Mouse (Mus musculus): ENCODE data around the gene Ercc6l2. TPM values are rescaled to one million over a fixed set of nuclear protein-coding genes. Genes with fewer than 3 reads are reported as not detected.

Gene Ercc6l2
- polyA plus RNA-seq, 1 experiment from 2014 or later: 16.7 TPM

- Histone ChIP-seq H3K27me3 (no peaks in the 10 kb centered on the region), H3K4me3 (replicated peaks) (no peak overlapping the region), H3K9me3 (no peaks in the 10 kb centered on the region), H3K4me2 (replicated peaks) (no peak overlapping the region), H3K36me3 (no peaks in the 10 kb centered on the region), H3K27ac (no peak overlapping the region), H3K9ac (replicated peaks) (no peak overlapping the region), H3K4me1 (replicated peaks) (no peaks in the 10 kb centered on the region)
- WGBS: 95% methylated on average over 3 of the region's 3 CpGs
- ATAC-seq: no peak
Measured at GRCm38 (mm10) chr13:63807979-63808378, 7.1 kb upstream of the Ercc6l2 start.

- Histone ChIP-seq H3K4me1 (replicated peaks) (peaks cover 16% of the 10 kb centered on the region), H3K36me3 (no peaks in the 10 kb centered on the region), H3K27ac (no peak overlapping the region), H3K4me3 (replicated peaks) (no peak overlapping the region), H3K27me3 (no peaks in the 10 kb centered on the region), H3K4me2 (replicated peaks) (no peak overlapping the region), H3K9ac (replicated peaks) (no peak overlapping the region), H3K9me3 (no peaks in the 10 kb centered on the region)
- ATAC-seq: no peak
Measured at GRCm38 (mm10) chr13:63811477-63811876, 3.6 kb upstream of the Ercc6l2 start.

- Histone ChIP-seq H3K4me3 (replicated peaks) (peak overlapping the region; percentile 57), H3K9me3 (no peaks in the 10 kb centered on the region), H3K4me1 (replicated peaks) (peaks cover 16% of the 10 kb centered on the region), H3K4me2 (replicated peaks) (peak overlapping the region; percentile 61), H3K9ac (replicated peaks) (peak overlapping the region; percentile 84), H3K36me3 (no peaks in the 10 kb centered on the region), H3K27ac (no peak overlapping the region), H3K27me3 (no peaks in the 10 kb centered on the region)
- ATAC-seq: no peak
Measured at GRCm38 (mm10) chr13:63815931-63816330, 891 bp downstream of the Ercc6l2 start.

- H3K27ac ChIP-seq: no peak overlapping the region
- no peak overlapping the region for H3K9ac ChIP-seq (replicated peaks)
- H3K4me1 ChIP-seq (replicated peaks): no peaks in the 10 kb centered on the region
- H3K4me2 ChIP-seq (replicated peaks): no peak overlapping the region
- H3K36me3 ChIP-seq: peaks cover 17% of the 10 kb centered on the region
- WGBS: 89% methylated on average over 2 of the region's 2 CpGs
- H3K4me3 ChIP-seq (replicated peaks): no peak overlapping the region
- H3K9me3 ChIP-seq: no peaks in the 10 kb centered on the region
- ATAC-seq: no peak
- H3K27me3 ChIP-seq: no peaks in the 10 kb centered on the region
Measured at GRCm38 (mm10) chr13:63845758-63846157, 30.7 kb downstream of the Ercc6l2 start.

GRCm38 (mm10) chr13:63850308-63851011 lies 35.4 kb downstream of the Ercc6l2 start:
- no peak overlapping the region for H3K4me2 ChIP-seq (replicated peaks)
- WGBS: 94% methylated on average over 3 of the region's 3 CpGs

GRCm38 (mm10) chr13:63872585-63873282 lies 57.7 kb downstream of the Ercc6l2 start:
- no peak for ATAC-seq

More at GRCm38 (mm10) chr13:63850308-63851011, 35.4 kb downstream of the Ercc6l2 start:
- Histone ChIP-seq H3K36me3 (peaks cover 11% of the 10 kb centered on the region; the same call in 1 of the 2 replicates), H3K9ac (replicated peaks) (no peak overlapping the region), H3K9me3 (no peaks in the 10 kb centered on the region), H3K27ac (no peak overlapping the region), H3K4me3 (replicated peaks) (no peak overlapping the region), H3K4me1 (replicated peaks) (no peaks in the 10 kb centered on the region), H3K27me3 (no peaks in the 10 kb centered on the region)
- no peak for ATAC-seq

GRCm38 (mm10) chr13:63877138-63877537 lies 62.1 kb downstream of the Ercc6l2 start:
- 91% methylated on average over 6 of the region's 6 CpGs for WGBS
- ATAC-seq: no peak
- Histone ChIP-seq H3K4me1 (replicated peaks) (peaks cover 9% of the 10 kb centered on the region), H3K4me3 (replicated peaks) (no peak overlapping the region), H3K27me3 (no peaks in the 10 kb centered on the region), H3K27ac (no peak overlapping the region), H3K9me3 (no peaks in the 10 kb centered on the region), H3K4me2 (replicated peaks) (no peak overlapping the region), H3K9ac (replicated peaks) (no peak overlapping the region), H3K36me3 (peaks cover 5% of the 10 kb centered on the region)

More at GRCm38 (mm10) chr13:63872585-63873282, 57.7 kb downstream of the Ercc6l2 start:
- Histone ChIP-seq H3K27me3 (no peaks in the 10 kb centered on the region), H3K4me2 (replicated peaks) (no peak overlapping the region), H3K27ac (no peak overlapping the region), H3K9me3 (no peaks in the 10 kb centered on the region), H3K36me3 (peaks cover 23% of the 10 kb centered on the region), H3K4me1 (replicated peaks) (no peaks in the 10 kb centered on the region), H3K9ac (replicated peaks) (no peak overlapping the region), H3K4me3 (replicated peaks) (no peak overlapping the region)
- 89% methylated on average over 2 of the region's 2 CpGs for WGBS

GRCm38 (mm10) chr13:63879105-63879863 lies 64.2 kb downstream of the Ercc6l2 start:
- WGBS: 31% methylated on average over 1 of the region's 1 CpGs
- no peak overlapping the region for H3K9ac ChIP-seq (replicated peaks)
- H3K4me3 ChIP-seq (replicated peaks): no peak overlapping the region
- ATAC-seq: 0 out of 2 replicates have a peak, but pooled peaks have one; percentile 50
- H3K4me2 ChIP-seq (replicated peaks): no peak overlapping the region
- no peaks in the 10 kb centered on the region for H3K9me3 ChIP-seq
- no peaks in the 10 kb centered on the region for H3K27me3 ChIP-seq
- no peak overlapping the region for H3K27ac ChIP-seq
- H3K4me1 ChIP-seq (replicated peaks): peaks cover 9% of the 10 kb centered on the region
- no peaks in the 10 kb centered on the region for H3K36me3 ChIP-seq

- H3K9me3 ChIP-seq: no peaks in the 10 kb centered on the region
- H3K4me3 ChIP-seq (replicated peaks): no peak overlapping the region
- peaks cover 9% of the 10 kb centered on the region for H3K4me1 ChIP-seq (replicated peaks)
- H3K36me3 ChIP-seq: no peaks in the 10 kb centered on the region
- no peaks in the 10 kb centered on the region for H3K27me3 ChIP-seq
- no peak for ATAC-seq
- no peak overlapping the region for H3K9ac ChIP-seq (replicated peaks)
- no peak overlapping the region for H3K4me2 ChIP-seq (replicated peaks)
- no peak overlapping the region for H3K27ac ChIP-seq
- WGBS: 55% methylated on average over 4 of the region's 4 CpGs
Measured at GRCm38 (mm10) chr13:63879864-63880141, 64.8 kb downstream of the Ercc6l2 start.

- ATAC-seq: no peak
- Histone ChIP-seq H3K9me3 (no peaks in the 10 kb centered on the region), H3K27me3 (no peaks in the 10 kb centered on the region), H3K36me3 (peaks cover 7% of the 10 kb centered on the region), H3K27ac (no peak overlapping the region), H3K4me3 (replicated peaks) (no peak overlapping the region), H3K4me2 (replicated peaks) (no peak overlapping the region), H3K4me1 (replicated peaks) (no peaks in the 10 kb centered on the region), H3K9ac (replicated peaks) (no peak overlapping the region)
- 77% methylated on average over 3 of the region's 3 CpGs for WGBS
Measured at GRCm38 (mm10) chr13:63885532-63885949, 70.5 kb downstream of the Ercc6l2 start.

GRCm38 (mm10) chr13:63886429-63887052 lies 71.5 kb downstream of the Ercc6l2 start:
- Histone ChIP-seq H3K9me3 (no peaks in the 10 kb centered on the region), H3K4me2 (replicated peaks) (no peak overlapping the region), H3K27ac (no peak overlapping the region), H3K9ac (replicated peaks) (no peak overlapping the region), H3K4me3 (replicated peaks) (no peak overlapping the region), H3K27me3 (no peaks in the 10 kb centered on the region), H3K4me1 (replicated peaks) (no peaks in the 10 kb centered on the region), H3K36me3 (peaks cover 7% of the 10 kb centered on the region)
- WGBS: 93% methylated on average over 3 of the region's 3 CpGs
- no peak for ATAC-seq

Data from midbrain, embryonic 13.5 days (tissue).